Mouse (Mus musculus) granulocyte monocyte progenitor cell, adult 5-6 weeks (primary cell): ENCODE measurements at regions not wholly inside any gene's neighbourhood (a gene's known extent, or its start where the extent isn't known, plus 50 kb on each side); places are given as distances from the start of the nearest gene placed in this dataset.
A peak's percentile ranks its signal among the peaks of the same experiment; 100 is the strongest.

Experiments used
- ATAC-seq: replicated peaks from 2 replicates; pipeline ENCODE4 v1.8.0; 2016; ENCODE audit warnings: mild to moderate bottlenecking, moderate TSS enrichment, inconsistent platforms; ENCODE audit not compliant: poor library complexity, severe bottlenecking

GRCm38 (mm10) chr1:97238557-97238956 is 110.5 kb upstream of the Slco6c1 start:
- peak; percentile 55 for ATAC-seq

GRCm38 (mm10) chr1:97212605-97213004 is 84.5 kb upstream of the Slco6c1 start:
- ATAC-seq = peak; percentile 52; the same call in 1 of the 2 replicates
